Mouse (Mus musculus) myocyte (in vitro differentiated cells): ENCODE results near the gene Tead3.

Experiments
- CEBPB ChIP-seq: IDR thresholded peaks from 2 replicates; pipeline ENCODE4 v1.6.1; 2011; ENCODE audit warnings: mild to moderate bottlenecking, moderate library complexity; ENCODE audit not compliant: poor library complexity, insufficient read depth, severe bottlenecking
- REST ChIP-seq: IDR thresholded peaks from one replicate; pipeline ENCODE4 v1.6.1; 2011; ENCODE audit warnings: mild to moderate bottlenecking, control low read depth, moderate library complexity; ENCODE audit not compliant: insufficient read depth, insufficient read length
- SRF ChIP-seq: IDR thresholded peaks from one replicate; pipeline ENCODE4 v1.6.1; 2011; ENCODE audit warnings: low read depth; ENCODE audit not compliant: control insufficient read depth, insufficient read length
- TCF12 ChIP-seq: IDR thresholded peaks from one replicate; pipeline ENCODE4 v1.6.1; 2011; ENCODE audit warnings: mild to moderate bottlenecking, control low read depth; ENCODE audit not compliant: poor library complexity, insufficient read depth, severe bottlenecking

GRCm38 (mm10) chr17:28286964-28287363 lies 63.7 kb downstream of the Tead3 start:
- TF ChIP-seq TCF12 (no peak), CEBPB (no peak), REST (no peak), SRF (no peak)
